Mouse (Mus musculus): ENCODE results near the gene Wdtc1. TPM values are rescaled to one million over a fixed set of nuclear protein-coding genes. Genes with fewer than 3 reads are reported as not detected.
A peak's percentile ranks its signal among the peaks of the same experiment; 100 is the strongest.

Wdtc1 gene
- total RNA-seq, 4 experiments from 2014 or later = 49.0 to 73.2 (median 60.2) TPM

GRCm38 (mm10) chr4:133281513-133281912 lies 71.8 kb downstream of the Wdtc1 start:
- no peak for DNase-seq

DNA sequence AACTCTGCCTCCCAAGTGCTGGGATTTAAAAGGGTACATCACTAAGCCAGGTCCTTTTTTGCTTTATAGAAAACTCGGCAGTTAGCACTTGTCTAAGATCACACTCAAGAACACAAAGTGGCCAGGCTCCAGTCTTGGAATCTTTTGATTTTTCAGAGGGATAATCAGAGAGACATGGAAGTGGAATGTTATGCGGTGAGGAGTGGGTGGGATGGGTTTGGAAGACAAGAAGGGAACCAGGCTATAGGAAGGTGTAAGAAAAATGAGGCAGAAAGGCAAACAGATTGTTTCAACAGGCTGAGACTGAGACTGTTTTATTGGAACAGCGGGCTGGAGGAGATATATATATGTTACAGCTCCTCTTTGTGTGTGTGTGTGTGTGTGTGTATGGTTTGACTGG lies 74.8 kb downstream of the Wdtc1 start:
- DNase-seq = no peak

GRCm38 (mm10) chr4:133278067-133278466 lies 75.2 kb downstream of the Wdtc1 start:
- DNase-seq = no peak

DNA sequence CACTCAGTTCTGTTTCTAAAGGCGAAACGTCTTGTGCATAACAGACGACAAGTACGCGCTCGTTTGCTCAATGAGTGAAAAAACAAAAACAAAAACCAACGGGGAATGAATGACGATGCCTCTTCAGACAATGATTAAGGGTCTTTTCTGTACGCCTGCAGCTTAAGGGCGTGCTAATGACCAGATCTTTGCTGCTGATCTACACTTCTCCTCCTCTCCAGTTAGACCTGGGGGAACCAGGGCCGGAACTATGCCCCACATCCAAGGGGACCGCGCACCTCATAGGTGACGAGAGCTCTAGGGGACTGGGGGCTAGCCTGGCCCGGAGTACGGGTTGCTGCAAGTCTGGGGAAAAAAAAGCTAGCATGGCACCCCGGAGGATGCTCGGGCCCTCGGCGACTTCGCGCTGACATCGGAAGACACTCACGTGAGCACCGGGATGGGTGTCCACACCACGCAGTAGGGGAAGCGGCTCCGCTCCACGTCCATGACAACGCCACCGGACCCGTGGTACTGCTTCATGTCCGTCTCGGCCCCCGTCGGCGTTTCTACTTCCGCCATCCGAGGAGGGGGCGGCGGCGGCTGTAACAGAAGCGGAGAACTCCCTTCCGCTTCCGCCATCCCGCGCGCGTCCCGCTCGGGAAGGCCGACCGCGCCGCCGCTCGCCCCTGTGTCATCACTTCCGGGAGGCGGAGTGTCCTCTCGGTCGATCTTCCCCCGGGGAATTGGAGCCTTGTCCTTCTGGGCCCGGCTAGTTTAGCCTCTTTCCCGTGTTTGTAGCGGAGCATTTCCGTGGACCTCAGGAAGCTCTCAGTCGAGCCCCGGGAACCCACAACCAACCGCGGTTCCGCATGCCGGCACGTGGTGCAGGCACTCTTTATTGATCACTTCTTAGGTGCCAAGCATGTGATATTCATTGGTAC lies 75.9 kb downstream of the Wdtc1 start, which contains the start of gene Tmem222:
TSS of gene Tmem222 (minus strand) at position 689 of the 923 bp plus-strand sequence.
- DNase-seq = peak; percentile 95

GRCm38 (mm10) chr4:133270929-133271328 lies 82.4 kb downstream of the Wdtc1 start:
- no peak for DNase-seq

DNA sequence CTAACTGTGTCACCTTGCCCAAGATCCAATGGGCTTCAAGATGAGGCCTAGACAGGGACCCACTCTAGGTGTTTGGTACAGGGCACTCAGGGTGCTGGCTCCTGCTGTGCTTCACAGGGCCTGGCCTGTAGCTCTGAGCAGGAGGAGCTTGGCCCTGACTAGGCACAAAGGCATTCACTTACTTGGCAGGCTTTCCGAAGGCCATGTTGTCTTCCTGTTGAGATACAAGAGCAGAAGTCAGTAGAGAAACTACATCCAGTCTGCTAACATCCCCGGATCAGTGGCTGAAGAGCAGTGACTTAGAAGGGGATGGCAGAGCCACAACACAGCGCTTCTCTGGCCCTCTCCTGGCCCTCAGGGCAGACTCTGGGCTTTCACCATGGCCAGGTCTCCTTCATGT lies 83.7 kb downstream of the Wdtc1 start:
- DNase-seq = peak; percentile 83

- no peak for DNase-seq
Measured at GRCm38 (mm10) chr4:133268931-133269330, 84.3 kb downstream of the Wdtc1 start.

GRCm38 (mm10) chr4:133266248-133266880 lies 86.9 kb downstream of the Wdtc1 start:
- DNase-seq = no peak

DNA sequence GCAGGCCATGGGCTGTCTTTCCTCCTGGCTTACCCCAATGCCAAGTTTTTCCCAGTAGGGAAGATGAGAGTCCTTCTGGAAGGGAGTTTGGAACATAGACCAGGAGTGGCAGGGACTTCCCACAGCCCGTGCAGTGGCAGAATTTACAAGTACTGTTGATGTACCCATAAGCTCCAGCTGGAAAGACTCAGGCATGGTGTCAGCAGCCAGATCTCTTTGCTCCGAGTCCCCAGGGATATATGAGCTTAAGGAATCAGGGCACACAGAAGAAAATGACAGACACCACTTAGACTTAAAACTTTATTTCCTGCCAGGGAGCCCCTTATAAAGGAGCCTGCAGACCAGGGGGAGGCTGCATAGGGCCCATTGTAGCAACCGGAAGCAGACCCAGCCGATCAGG lies 87.5 kb downstream of the Wdtc1 start:
- no peak for DNase-seq

- DNase-seq = peak; percentile 69
Measured at GRCm38 (mm10) chr4:133265297-133265696, 88.0 kb downstream of the Wdtc1 start.

GRCm38 (mm10) chr4:133264559-133264958 lies 88.7 kb downstream of the Wdtc1 start:
- DNase-seq = no peak

DNA sequence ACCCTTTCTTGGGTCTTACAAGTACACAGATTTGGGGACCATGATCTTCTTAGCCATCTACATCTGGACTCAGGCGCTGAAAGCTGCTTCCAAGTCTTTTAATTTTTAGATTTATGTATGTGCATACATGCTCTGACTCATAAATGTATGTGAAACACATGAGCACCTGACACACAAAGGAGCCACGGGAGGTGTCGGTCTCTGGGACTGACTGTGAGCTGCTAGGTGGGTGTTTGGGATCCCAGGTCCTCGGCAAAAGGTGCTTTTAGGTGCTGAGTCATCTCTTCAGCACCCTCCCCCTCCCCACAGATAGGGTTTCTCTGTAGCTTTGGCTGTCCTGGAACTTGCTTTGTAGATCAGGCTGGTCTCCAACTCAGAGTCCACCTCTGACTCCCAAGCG lies 89.5 kb downstream of the Wdtc1 start:
- no peak for DNase-seq

DNA sequence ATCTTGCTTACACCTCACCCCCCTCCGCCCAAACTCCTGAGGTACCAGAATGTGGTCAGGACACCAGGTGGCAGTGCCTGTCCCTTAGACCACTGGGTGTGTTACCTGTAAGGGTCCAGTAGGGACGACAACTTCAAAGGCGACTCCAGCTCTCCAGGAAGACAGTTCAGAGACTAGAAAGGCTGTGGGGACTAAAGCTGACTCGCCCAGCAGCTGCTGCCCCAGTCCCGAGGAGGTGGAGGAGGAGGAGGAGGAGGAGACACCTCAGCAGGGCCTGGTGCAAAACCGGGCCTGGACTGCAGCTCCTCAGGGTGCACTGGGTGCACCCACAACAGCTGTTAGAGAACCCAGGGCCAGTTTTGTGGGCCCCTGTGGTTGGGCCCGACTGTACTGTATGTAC lies 90.4 kb downstream of the Wdtc1 start, which contains the start of gene Sytl1:
TSS of gene Sytl1 (minus strand) at position 232 of the 400 bp plus-strand sequence.
- no peak for DNase-seq

DNA sequence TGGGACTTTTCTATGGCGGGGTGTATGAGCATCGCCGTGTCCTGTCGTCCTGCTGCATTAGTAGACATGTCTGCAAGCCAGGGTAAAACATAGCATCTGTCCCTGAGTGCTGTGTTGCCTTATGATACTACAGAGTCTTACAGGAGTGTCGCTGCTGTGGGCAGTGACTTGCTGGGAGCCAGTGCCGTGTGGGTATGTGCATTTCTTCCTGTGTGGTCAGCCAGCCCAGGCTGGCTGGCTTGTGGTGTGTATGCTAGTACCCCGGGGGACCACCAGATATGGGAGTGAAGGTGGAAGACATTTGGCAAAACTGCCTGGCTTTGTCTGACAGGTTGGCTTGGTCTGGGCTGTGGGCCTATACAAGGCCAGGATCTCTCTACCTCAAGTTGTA lies 90.9 kb downstream of the Wdtc1 start:
- no peak for DNase-seq

GRCm38 (mm10) chr4:133261641-133262374 lies 91.5 kb downstream of the Wdtc1 start:
- DNase-seq = no peak

DNA sequence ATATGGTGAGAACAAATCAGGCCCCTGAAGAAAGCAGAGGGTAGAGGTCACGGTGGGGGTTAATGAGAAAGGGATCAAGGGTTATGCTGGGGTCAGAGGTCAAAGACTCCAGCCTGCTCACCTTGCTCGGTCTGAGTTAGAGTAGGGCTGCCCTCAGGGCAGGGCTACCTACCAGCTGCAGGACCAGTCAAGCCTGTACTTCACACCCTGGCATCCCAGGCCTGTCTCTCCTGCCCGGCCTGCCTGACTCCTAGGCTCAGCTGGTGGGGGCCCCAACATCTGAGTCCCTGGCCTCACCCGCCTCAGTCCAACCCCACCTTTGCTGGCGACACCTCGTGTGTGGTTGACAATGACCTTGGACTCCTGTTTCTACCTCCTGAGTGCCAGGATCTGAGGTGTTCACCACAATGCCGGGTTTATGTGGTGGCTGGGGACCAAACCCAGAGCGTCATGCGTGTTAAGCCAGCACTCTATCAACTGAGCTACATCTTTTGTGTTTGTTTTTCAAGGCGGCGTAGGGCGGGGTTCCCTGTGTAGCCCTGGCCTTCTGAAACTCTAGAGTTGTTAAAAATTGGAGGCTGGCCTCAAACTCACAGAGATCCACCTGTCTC lies 95.4 kb downstream of the Wdtc1 start:
- DNase-seq = no peak

- no peak for DNase-seq
Measured at GRCm38 (mm10) chr4:133257230-133257629, 96.1 kb downstream of the Wdtc1 start.

- no peak for DNase-seq
Measured at GRCm38 (mm10) chr4:133256820-133257219, 96.5 kb downstream of the Wdtc1 start.

- DNase-seq = no peak
Measured at GRCm38 (mm10) chr4:133255392-133255791, 97.9 kb downstream of the Wdtc1 start.

- no peak for DNase-seq
Measured at GRCm38 (mm10) chr4:133253412-133253811, 99.9 kb downstream of the Wdtc1 start.

DNA sequence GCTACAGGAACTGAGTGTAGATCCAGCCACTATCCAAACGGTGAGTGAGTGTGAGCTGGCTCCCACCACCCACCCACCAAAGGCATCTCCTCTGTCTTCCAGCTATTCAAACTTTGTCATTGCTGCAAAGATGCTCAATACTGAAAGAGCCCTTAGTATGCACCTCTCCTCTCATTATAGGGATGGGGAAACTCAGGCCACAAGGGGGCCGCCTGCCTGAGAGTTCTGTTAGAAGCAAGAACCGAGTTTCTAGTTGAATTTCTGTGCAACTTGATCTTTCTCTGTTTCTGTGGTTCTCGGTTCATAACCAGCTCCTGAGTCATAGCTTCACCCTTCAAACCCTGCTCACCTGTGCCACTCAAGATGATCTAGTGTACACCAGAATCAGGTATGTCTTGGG lies 101.2 kb downstream of the Wdtc1 start:
- no peak for DNase-seq

DNA sequence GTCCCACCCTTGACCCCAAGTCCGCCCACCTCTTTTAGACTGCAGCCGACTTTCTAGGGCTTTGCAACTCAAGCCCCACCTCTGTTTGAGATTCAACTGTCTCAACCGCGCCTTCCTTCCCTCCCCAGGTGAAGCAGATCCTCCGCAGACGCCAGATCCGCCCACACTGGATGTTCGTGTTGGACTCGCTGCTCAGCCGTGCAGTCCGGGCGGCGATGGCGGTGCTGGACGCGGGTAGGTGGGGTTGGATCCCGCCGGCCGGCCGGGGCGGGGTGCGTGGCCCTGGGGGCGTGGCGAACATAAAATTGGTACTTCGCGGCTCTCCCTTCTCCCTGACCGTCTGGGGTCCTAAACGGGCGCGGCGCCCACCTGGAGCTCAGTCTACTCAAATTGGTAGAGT lies 102.1 kb downstream of the Wdtc1 start:
- DNase-seq = no peak

DNA sequence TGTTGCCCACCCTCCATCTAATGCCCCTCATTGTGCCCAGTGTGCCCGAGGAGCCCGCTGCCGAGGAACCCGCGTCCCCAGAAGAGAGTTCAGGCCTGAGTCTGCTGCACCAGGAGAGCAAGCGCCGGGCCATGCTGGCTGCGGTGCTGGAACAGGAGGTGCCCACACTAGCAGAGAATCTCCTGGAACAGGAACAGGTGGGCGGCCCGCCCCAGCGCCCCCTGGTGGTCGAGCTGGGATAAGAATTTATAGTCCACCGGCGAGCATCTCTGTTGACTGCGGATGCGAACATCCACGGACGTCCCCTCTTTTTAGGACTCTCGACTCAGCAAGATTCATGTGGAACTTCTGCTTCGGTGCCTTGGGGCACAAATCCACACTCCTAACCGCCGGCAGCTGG lies 102.7 kb downstream of the Wdtc1 start:
- peak; percentile 53 for DNase-seq
